Mouse (Mus musculus) brain, embryonic 14.5 days (tissue): ENCODE measurements around the gene Tedc2.

ENCODE experiments used
- CTCF ChIP-seq: fragments of 200-500 bp; IDR thresholded peaks from 2 replicates; pipeline ENCODE4 v1.5.1; 2012; ENCODE audit warnings: inconsistent platforms, mild to moderate bottlenecking, moderate library complexity, borderline replicate concordance; ENCODE audit not compliant: insufficient read depth, insufficient read length; ENCODE audit errors: extremely low read depth
- POLR2A ChIP-seq: fragments of 200-500 bp; IDR thresholded peaks from 2 replicates; pipeline ENCODE4 v1.6.1; 2012; ENCODE audit warnings: mild to moderate bottlenecking, inconsistent platforms, borderline replicate concordance; ENCODE audit not compliant: poor library complexity, insufficient read depth, insufficient read length, severe bottlenecking; ENCODE audit errors: extremely low read depth

GRCm38 (mm10) chr17:24236921-24237320 lies 16.3 kb upstream of the Tedc2 start:
- no peak for TF ChIP-seq POLR2A
- no peak for TF ChIP-seq CTCF
